Mouse (Mus musculus) MEL-GATA-1-ER (cell line): ENCODE results near the gene Rfwd3.
"Not testable (repeated sequence)": the region's sequence is repeated elsewhere in the genome, so short reads cannot be mapped to it uniquely, and the experiment has no call there.

ENCODE experiments used
- DNase-seq: peaks from one replicate; pipeline ENCODE4 v3.0.0-alpha.2; 2012; ENCODE audit warnings: low read depth; ENCODE audit errors: extremely low read depth

Gene Rfwd3

GRCm38 (mm10) chr8:111299821-111300568 lies at the start of gene Rfwd3:
Gene Rfwd3 (minus strand): TSS chr8:111300222.
- peak; percentile 96 for DNase-seq

- peak; percentile 64 for DNase-seq
These were observed 43.2 kb upstream of the Rfwd3 start for GRCm38 (mm10) chr8:111343225-111343624.

- DNase-seq: no peak
These were observed 40.2 kb upstream of the Rfwd3 start for GRCm38 (mm10) chr8:111340186-111340585.

GRCm38 (mm10) chr8:111338370-111339208 lies 38.6 kb upstream of the Rfwd3 start:
- DNase-seq: peak; percentile 44

- DNase-seq: peak; percentile 45
These were observed 37.9 kb upstream of the Rfwd3 start, which contains the start of gene Mlkl for GRCm38 (mm10) chr8:111337890-111338347. Gene Mlkl (minus strand): TSS chr8:111338177.

GRCm38 (mm10) chr8:111337311-111337889 lies 37.4 kb upstream of the Rfwd3 start:
- peak; percentile 44 for DNase-seq

GRCm38 (mm10) chr8:111336692-111337091 lies 36.7 kb upstream of the Rfwd3 start:
- DNase-seq: no peak

GRCm38 (mm10) chr8:111325222-111325790 lies 25.3 kb upstream of the Rfwd3 start:
- peak; percentile 82 for DNase-seq

GRCm38 (mm10) chr8:111314729-111315128 lies 14.7 kb upstream of the Rfwd3 start:
- DNase-seq: no peak

GRCm38 (mm10) chr8:111313961-111314360 lies 13.9 kb upstream of the Rfwd3 start:
- DNase-seq: not testable (repeated sequence)

- DNase-seq: peak; percentile 99
These were observed 12.7 kb upstream of the Rfwd3 start for GRCm38 (mm10) chr8:111312758-111313162.

- not testable (repeated sequence) for DNase-seq
These were observed 10.0 kb upstream of the Rfwd3 start for GRCm38 (mm10) chr8:111310006-111310405.

- no peak for DNase-seq
These were observed 5.2 kb upstream of the Rfwd3 start for GRCm38 (mm10) chr8:111305031-111305730.

- no peak for DNase-seq
These were observed 4.3 kb upstream of the Rfwd3 start for GRCm38 (mm10) chr8:111304359-111304758.

GRCm38 (mm10) chr8:111303076-111303803 lies 3.2 kb upstream of the Rfwd3 start:
- not testable (repeated sequence) for DNase-seq

GRCm38 (mm10) chr8:111300597-111301546 lies 850 bp upstream of the Rfwd3 start:
- peak; percentile 53 for DNase-seq

GRCm38 (mm10) chr8:111299363-111299820 lies 630 bp downstream of the Rfwd3 start:
- peak; percentile 66 for DNase-seq

- no peak for DNase-seq
These were observed 2.0 kb downstream of the Rfwd3 start for GRCm38 (mm10) chr8:111298011-111298410.

- DNase-seq: no peak
These were observed 8.3 kb downstream of the Rfwd3 start for GRCm38 (mm10) chr8:111291733-111292132.
